Mouse (Mus musculus) kidney, adult 2 months (tissue): Measurements from ENCODE around the gene Rapgef5. TPM values are rescaled to one million over a fixed set of nuclear protein-coding genes. Genes with fewer than 3 reads are reported as not detected.

ENCODE experiments used
- DNase-seq: peaks from one replicate; pipeline ENCODE4 v3.0.0; 2021
- H3K27ac ChIP-seq: fragments of 200-500 bp; 2 replicates; pipeline ENCODE4 v1.5.1; 2012; ENCODE audit warnings: low read depth, low read length, control low read depth, inconsistent platforms; ENCODE audit not compliant: insufficient read depth
- H3K27me3 ChIP-seq: fragments of 200-500 bp; replicated peaks from 2 replicates; pipeline ENCODE4 v1.6.1; 2012; ENCODE audit warnings: mild to moderate bottlenecking, moderate library complexity, low read length, inconsistent platforms; ENCODE audit not compliant: control insufficient read depth, insufficient read depth
- H3K36me3 ChIP-seq: fragments of 200-500 bp; 2 replicates; pipeline ENCODE4 v1.6.1; 2012; ENCODE audit warnings: mild to moderate bottlenecking, moderate library complexity, low read length, inconsistent platforms; ENCODE audit not compliant: control insufficient read depth, insufficient read depth
- H3K4me1 ChIP-seq: fragments of 200-500 bp; 2 replicates; pipeline ENCODE4 v1.6.1; 2011; ENCODE audit warnings: low read length; ENCODE audit not compliant: control insufficient read depth, insufficient read depth
- H3K4me3 ChIP-seq: fragments of 200-500 bp; 2 replicates; pipeline ENCODE4 v1.5.1; 2011; ENCODE audit warnings: mild to moderate bottlenecking, low read depth, low read length, control low read depth; ENCODE audit not compliant: insufficient read depth
- CTCF ChIP-seq: fragments of 200-500 bp; conservative IDR thresholded peaks from 2 replicates; pipeline ENCODE4 v1.5.1; 2011; ENCODE audit warnings: low read depth, mild to moderate bottlenecking, control low read depth, low read length, moderate library complexity, mixed read lengths; ENCODE audit not compliant: insufficient read depth, insufficient read length
- POLR2A ChIP-seq: fragments of 200-500 bp; IDR thresholded peaks from one replicate; pipeline ENCODE4 v1.6.1; 2011; ENCODE audit warnings: low read depth, low read length, control low read depth
- WGBS: fragments of 180-500 bp; shearing (Covaris S2); methylation state at CpG from one replicate; pipeline ENCODE4 v1.1.7; 2018; 5-methylcytosine and 5-hydroxymethylcytosine counted together
- polyA plus RNA-seq: library from polyadenylated mRNA; depleted of rRNA; stranded (reverse); fragments of >200 nt; gene quantifications from 2 replicates; pipeline ENCODE4 v1.2.3, GENCODE M21; 2012

Rapgef5 gene
- polyA plus RNA-seq, 1 experiment: 8.4 TPM

DNA sequence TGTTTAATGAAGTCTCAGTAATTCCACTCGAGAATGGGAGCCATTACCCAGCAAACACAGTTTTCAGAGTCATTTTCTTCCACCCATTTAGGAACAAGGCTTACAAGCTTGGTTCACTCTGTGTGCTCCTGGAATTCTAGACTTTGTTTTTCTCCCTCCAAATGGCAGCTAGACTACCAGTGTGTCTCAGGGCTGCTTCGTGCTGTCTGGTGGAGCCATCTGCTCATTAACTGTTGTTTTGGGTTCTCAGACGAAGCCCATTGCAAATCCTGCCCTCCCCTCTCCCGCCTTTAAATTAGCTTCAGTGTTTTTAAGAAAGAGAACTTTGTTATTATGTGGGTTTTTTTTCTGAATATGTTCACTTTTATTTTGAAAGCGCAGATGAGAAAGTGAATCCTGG lies 148.4 kb downstream of the Rapgef5 start:
- H3K27me3 ChIP-seq: no peaks in the 10 kb centered on the region
- H3K27ac ChIP-seq: peak overlapping the region; percentile 21; the same call in 1 of the 2 replicates
- no peak for DNase-seq
- H3K4me3 ChIP-seq: no peak overlapping the region
- 56% methylated on average over 5 of the region's 5 CpGs for WGBS
- H3K36me3 ChIP-seq: no peaks in the 10 kb centered on the region
- no peak for TF ChIP-seq CTCF
- TF ChIP-seq POLR2A: no peak
- H3K4me1 ChIP-seq: peaks cover 10% of the 10 kb centered on the region; the same call in 1 of the 2 replicates

DNA sequence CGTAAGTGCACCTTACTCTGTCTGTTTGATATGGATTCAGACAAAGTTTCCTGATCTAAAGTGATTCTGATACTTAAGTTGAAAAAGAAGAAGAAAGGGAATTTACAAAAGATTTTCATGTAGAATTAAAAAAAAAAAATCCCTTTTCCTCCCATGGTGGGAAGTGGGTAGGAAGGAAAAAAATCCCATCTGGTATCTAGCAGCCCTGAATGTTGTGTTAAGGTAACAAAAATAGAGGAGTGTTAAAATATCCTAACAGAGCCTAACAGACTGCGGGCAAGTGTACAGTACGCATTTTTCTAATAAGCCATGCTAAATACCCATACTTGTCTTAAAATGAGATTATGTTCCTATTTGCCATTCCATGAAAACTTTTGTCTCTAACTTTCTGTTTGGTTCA lies 150.1 kb downstream of the Rapgef5 start:
- no peaks in the 10 kb centered on the region for H3K27me3 ChIP-seq
- 95% methylated on average over 3 of the region's 3 CpGs for WGBS
- H3K27ac ChIP-seq: no peak overlapping the region
- TF ChIP-seq POLR2A (no peak), CTCF (no peak)
- no peak for DNase-seq
- H3K4me1 ChIP-seq: peaks cover 11% of the 10 kb centered on the region; the same call in 1 of the 2 replicates
- no peak overlapping the region for H3K4me3 ChIP-seq
- H3K36me3 ChIP-seq: no peaks in the 10 kb centered on the region

GRCm38 (mm10) chr12:117669610-117670400 lies 153.5 kb downstream of the Rapgef5 start:
- Histone ChIP-seq H3K36me3 (no peaks in the 10 kb centered on the region), H3K4me3 (no peak overlapping the region), H3K27me3 (no peaks in the 10 kb centered on the region), H3K4me1 (peaks cover 11% of the 10 kb centered on the region; the same call in 1 of the 2 replicates), H3K27ac (peak overlapping the region; percentile 31; the same call in 1 of the 2 replicates)
- WGBS: 61% methylated on average over 10 of the region's 10 CpGs
- no peak for TF ChIP-seq POLR2A
- TF ChIP-seq CTCF: no peak
- DNase-seq: no peak

GRCm38 (mm10) chr12:117673188-117673587 lies 156.9 kb downstream of the Rapgef5 start:
- H3K27me3 ChIP-seq: no peaks in the 10 kb centered on the region
- no peaks in the 10 kb centered on the region for H3K36me3 ChIP-seq
- DNase-seq: no peak
- peaks cover 9% of the 10 kb centered on the region; the same call in 1 of the 2 replicates for H3K4me1 ChIP-seq
- WGBS: 64% methylated on average over 2 of the region's 2 CpGs
- H3K27ac ChIP-seq: no peak overlapping the region
- H3K4me3 ChIP-seq: no peak overlapping the region
- TF ChIP-seq CTCF (no peak), POLR2A (no peak)

- 97% methylated on average over 2 of the region's 2 CpGs for WGBS
- Histone ChIP-seq H3K4me1 (peaks cover 10% of the 10 kb centered on the region), H3K27me3 (no peaks in the 10 kb centered on the region), H3K4me3 (no peak overlapping the region), H3K27ac (no peak overlapping the region), H3K36me3 (no peaks in the 10 kb centered on the region)
- DNase-seq: no peak
- TF ChIP-seq POLR2A (no peak), CTCF (no peak)
Measured at GRCm38 (mm10) chr12:117674511-117674910, 158.2 kb downstream of the Rapgef5 start.

DNA sequence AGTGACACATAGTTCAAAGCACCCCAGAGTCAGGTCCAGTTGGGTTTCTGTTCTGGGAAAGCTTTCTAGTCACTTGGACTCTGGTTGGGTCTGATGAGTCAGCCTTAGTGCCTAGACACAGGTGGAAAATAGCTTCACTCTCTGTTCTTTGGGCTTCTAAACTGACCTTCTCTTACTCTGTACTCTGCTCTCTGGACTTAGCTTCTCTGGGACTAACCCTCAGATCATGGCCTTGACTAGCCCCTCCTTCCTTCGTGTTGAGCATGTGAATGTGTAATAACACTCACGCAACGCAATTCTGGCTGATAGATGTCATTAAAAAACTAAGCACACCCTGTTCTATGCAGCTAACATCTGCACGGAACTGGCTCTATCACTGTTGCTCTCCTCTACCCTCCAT lies 160.0 kb downstream of the Rapgef5 start:
- Histone ChIP-seq H3K36me3 (no peaks in the 10 kb centered on the region), H3K4me1 (peaks cover 13% of the 10 kb centered on the region), H3K4me3 (no peak overlapping the region), H3K27me3 (no peaks in the 10 kb centered on the region), H3K27ac (no peak overlapping the region)
- TF ChIP-seq CTCF: no peak
- no peak for TF ChIP-seq POLR2A
- DNase-seq: no peak
- 69% methylated on average over 4 of the region's 4 CpGs for WGBS

GRCm38 (mm10) chr12:117678916-117679315 lies 162.6 kb downstream of the Rapgef5 start:
- H3K4me3 ChIP-seq: no peak overlapping the region
- no peaks in the 10 kb centered on the region for H3K27me3 ChIP-seq
- TF ChIP-seq CTCF: no peak
- TF ChIP-seq POLR2A: no peak
- H3K27ac ChIP-seq: no peak overlapping the region
- no peaks in the 10 kb centered on the region for H3K36me3 ChIP-seq
- no peak for DNase-seq
- WGBS: 57% methylated on average over 3 of the region's 3 CpGs
- peaks cover 13% of the 10 kb centered on the region for H3K4me1 ChIP-seq
